Mouse (Mus musculus): Measurements from ENCODE around the gene Nfia. TPM values are rescaled to one million over a fixed set of nuclear protein-coding genes. Genes with fewer than 3 reads are reported as not detected.

The Nfia gene
- polyA plus RNA-seq, 1 experiment = 8.1 TPM

- peaks cover 3% of the 10 kb centered on the region for H3K4me1 ChIP-seq (ENCODE audit: control insufficient read depth, insufficient read depth, low read length)
- TF ChIP-seq CTCF (IDR thresholded peaks at IDR 0.05; ENCODE audit: low read depth, low read length) (no peak), POLR2A (IDR thresholded peaks at IDR 0.05; ENCODE audit: borderline replicate concordance, low read depth, low read length) (no peak)
- H3K27ac ChIP-seq (ENCODE audit: insufficient read depth, low read depth, low read length) = no peak overlapping the region
- H3K4me3 ChIP-seq (ENCODE audit: insufficient read depth, low read length) = no peak overlapping the region
These were observed 277.6 kb downstream of the Nfia start for GRCm38 (mm10) chr4:98050003-98050620.

DNA sequence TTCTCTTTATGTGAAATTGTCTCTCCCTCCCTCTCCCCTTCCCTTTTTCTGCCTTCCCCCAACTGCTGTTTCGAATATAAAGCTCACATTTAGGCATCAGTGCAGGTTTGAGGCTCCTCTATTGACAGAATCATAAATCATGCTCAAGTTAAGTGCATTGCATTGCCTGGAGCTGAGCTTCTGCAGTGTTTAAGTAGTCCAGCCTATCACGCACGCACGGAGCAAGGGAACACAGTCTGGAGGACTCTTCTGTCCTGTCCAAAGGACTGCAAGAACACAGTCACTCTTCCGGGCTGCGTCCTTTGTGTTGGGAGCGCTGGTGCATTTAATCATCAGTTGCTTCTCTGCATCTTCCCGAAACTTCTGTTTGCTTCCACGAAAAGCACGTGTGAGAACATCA is 278.2 kb downstream of the Nfia start:
- H3K4me3 ChIP-seq (ENCODE audit: insufficient read depth, low read length) = no peak overlapping the region
- no peak overlapping the region for H3K27ac ChIP-seq (ENCODE audit: insufficient read depth, low read depth, low read length)
- peaks cover 7% of the 10 kb centered on the region for H3K4me1 ChIP-seq (ENCODE audit: control insufficient read depth, insufficient read depth, low read length)
- TF ChIP-seq POLR2A (IDR thresholded peaks at IDR 0.05; ENCODE audit: borderline replicate concordance, low read depth, low read length) = no peak
- no peak for TF ChIP-seq CTCF (IDR thresholded peaks at IDR 0.05; ENCODE audit: low read depth, low read length)

DNA sequence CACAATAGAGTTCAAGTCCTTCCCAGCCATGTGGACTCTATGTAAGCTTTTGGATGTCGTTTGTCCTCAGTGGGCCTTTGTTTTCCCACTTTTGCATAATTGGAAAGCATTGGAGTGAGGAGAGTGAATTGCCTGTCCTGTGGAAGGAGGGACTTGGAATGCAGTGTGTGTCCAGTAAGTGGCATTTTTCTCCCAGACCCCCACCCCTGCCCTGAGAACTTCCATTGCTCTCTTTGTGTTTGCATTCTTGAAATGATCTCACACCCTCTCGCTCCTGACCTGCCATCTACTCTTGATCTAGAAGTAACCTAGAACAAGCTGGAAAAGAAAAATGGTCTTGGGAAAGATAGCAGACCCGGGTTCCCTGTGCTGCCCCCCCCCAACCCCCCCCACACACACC is 278.8 kb downstream of the Nfia start:
- TF ChIP-seq CTCF (IDR thresholded peaks at IDR 0.05; ENCODE audit: low read depth, low read length) (no peak), POLR2A (IDR thresholded peaks at IDR 0.05; ENCODE audit: borderline replicate concordance, low read depth, low read length) (no peak)
- H3K4me3 ChIP-seq (ENCODE audit: insufficient read depth, low read length) = no peak overlapping the region
- H3K4me1 ChIP-seq (ENCODE audit: control insufficient read depth, insufficient read depth, low read length) = peaks cover 12% of the 10 kb centered on the region
- H3K27ac ChIP-seq (ENCODE audit: insufficient read depth, low read depth, low read length) = no peak overlapping the region

- no peak overlapping the region for H3K27ac ChIP-seq (ENCODE audit: insufficient read depth, low read depth, low read length)
- peaks cover 21% of the 10 kb centered on the region for H3K4me1 ChIP-seq (ENCODE audit: control insufficient read depth, insufficient read depth, low read length)
- H3K4me3 ChIP-seq (ENCODE audit: insufficient read depth, low read length) = no peak overlapping the region
- TF ChIP-seq POLR2A (IDR thresholded peaks at IDR 0.05; ENCODE audit: borderline replicate concordance, low read depth, low read length) (no peak), CTCF (IDR thresholded peaks at IDR 0.05; ENCODE audit: low read depth, low read length) (no peak)
These were observed 282.5 kb downstream of the Nfia start for GRCm38 (mm10) chr4:98055036-98055435.

DNA sequence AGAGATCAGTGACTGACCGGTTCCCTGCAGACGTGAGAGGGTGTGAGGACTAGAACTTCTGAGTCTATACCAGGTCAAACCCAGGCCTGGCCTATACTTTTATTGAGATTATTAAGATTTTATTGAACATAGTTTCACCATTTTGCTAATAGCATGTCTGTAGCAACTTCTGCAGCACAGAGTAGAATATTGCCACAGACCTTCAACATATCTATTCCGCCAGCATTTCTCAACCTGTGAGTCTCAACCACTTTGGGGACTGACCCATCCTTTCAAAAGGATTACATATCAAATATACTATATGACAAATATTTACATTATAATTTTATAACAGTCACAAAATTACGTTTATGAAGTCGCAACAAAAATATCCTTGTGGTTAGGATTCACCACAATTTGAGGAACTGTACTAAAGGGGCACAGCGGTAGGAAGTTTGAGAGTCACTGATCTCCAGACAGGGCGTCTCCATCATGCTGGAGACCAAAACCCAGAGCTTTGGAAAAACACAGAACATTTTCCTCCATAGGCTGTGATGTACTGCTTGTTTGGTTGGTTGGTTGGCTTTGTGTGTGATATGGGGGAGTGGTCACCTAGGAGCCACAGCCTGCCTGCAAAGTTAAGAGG is 284.0 kb downstream of the Nfia start:
- Histone ChIP-seq H3K27ac (ENCODE audit: insufficient read depth, low read depth, low read length) (no peak overlapping the region), H3K4me3 (ENCODE audit: insufficient read depth, low read length) (no peak overlapping the region), H3K4me1 (ENCODE audit: control insufficient read depth, insufficient read depth, low read length) (peaks cover 21% of the 10 kb centered on the region)
- TF ChIP-seq POLR2A (IDR thresholded peaks at IDR 0.05; ENCODE audit: borderline replicate concordance, low read depth, low read length) = no peak
- no peak for TF ChIP-seq CTCF (IDR thresholded peaks at IDR 0.05; ENCODE audit: low read depth, low read length)

DNA sequence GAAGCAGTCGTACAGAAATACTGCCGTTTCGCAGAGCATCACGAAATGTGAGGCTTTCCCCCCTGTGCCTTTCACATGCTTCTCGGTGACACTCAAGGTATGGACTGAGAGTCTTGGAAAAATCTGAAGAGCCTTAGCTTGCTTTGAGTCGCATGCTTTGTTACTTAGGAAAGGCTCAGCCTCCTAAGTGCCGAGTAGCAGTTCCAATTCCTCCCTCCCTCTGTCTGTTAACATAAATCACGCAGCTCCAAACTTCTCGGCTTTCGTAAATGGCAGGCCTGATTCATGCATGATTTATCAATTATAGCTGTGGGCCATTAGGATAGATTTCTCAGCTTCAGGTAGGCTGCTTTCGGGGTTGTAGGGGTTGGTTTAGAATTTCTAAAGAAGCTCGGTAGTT is 284.7 kb downstream of the Nfia start:
- TF ChIP-seq POLR2A (IDR thresholded peaks at IDR 0.05; ENCODE audit: borderline replicate concordance, low read depth, low read length) = no peak
- no peak for TF ChIP-seq CTCF (IDR thresholded peaks at IDR 0.05; ENCODE audit: low read depth, low read length)
- Histone ChIP-seq H3K4me3 (ENCODE audit: insufficient read depth, low read length) (no peak overlapping the region), H3K27ac (ENCODE audit: insufficient read depth, low read depth, low read length) (no peak overlapping the region), H3K4me1 (ENCODE audit: control insufficient read depth, insufficient read depth, low read length) (peaks cover 21% of the 10 kb centered on the region)

- TF ChIP-seq POLR2A (IDR thresholded peaks at IDR 0.05; ENCODE audit: borderline replicate concordance, low read depth, low read length) = no peak
- no peak for TF ChIP-seq CTCF (IDR thresholded peaks at IDR 0.05; ENCODE audit: low read depth, low read length)
- Histone ChIP-seq H3K27ac (ENCODE audit: insufficient read depth, low read depth, low read length) (no peak overlapping the region), H3K4me1 (ENCODE audit: control insufficient read depth, insufficient read depth, low read length) (peaks cover 21% of the 10 kb centered on the region), H3K4me3 (ENCODE audit: insufficient read depth, low read length) (no peak overlapping the region)
These were observed 285.2 kb downstream of the Nfia start for GRCm38 (mm10) chr4:98057721-98058120.

DNA sequence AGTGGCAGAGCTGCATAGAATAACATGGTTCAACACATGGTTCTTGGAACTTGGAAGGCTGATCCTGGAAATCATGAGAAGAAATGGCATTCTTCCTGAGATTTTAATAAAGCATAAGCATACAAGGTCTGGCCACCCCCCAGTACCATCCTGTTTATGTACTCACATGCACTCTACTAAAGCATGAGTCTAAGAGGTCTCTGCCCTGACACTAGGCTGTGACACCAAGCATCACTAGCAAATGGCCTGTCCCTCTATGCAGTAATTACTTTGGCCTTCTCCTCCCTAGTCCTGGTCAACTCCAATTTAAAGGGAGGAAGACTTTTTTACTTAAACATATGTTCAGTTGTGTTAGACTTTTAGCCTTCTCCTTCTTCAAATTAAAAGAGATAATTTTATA is 285.6 kb downstream of the Nfia start:
- TF ChIP-seq CTCF (IDR thresholded peaks at IDR 0.05; ENCODE audit: low read depth, low read length) (no peak), POLR2A (IDR thresholded peaks at IDR 0.05; ENCODE audit: borderline replicate concordance, low read depth, low read length) (no peak)
- Histone ChIP-seq H3K4me3 (ENCODE audit: insufficient read depth, low read length) (no peak overlapping the region), H3K4me1 (ENCODE audit: control insufficient read depth, insufficient read depth, low read length) (peaks cover 21% of the 10 kb centered on the region), H3K27ac (ENCODE audit: insufficient read depth, low read depth, low read length) (no peak overlapping the region)

GRCm38 (mm10) chr4:98060601-98061000 is 288.1 kb downstream of the Nfia start:
- Histone ChIP-seq H3K4me1 (ENCODE audit: control insufficient read depth, insufficient read depth, low read length) (peaks cover 16% of the 10 kb centered on the region), H3K27ac (ENCODE audit: insufficient read depth, low read depth, low read length) (no peak overlapping the region), H3K4me3 (ENCODE audit: insufficient read depth, low read length) (no peak overlapping the region)
- TF ChIP-seq CTCF (IDR thresholded peaks at IDR 0.05; ENCODE audit: low read depth, low read length) (no peak), POLR2A (IDR thresholded peaks at IDR 0.05; ENCODE audit: borderline replicate concordance, low read depth, low read length) (no peak)

GRCm38 (mm10) chr4:98061086-98061485 is 288.6 kb downstream of the Nfia start:
- Histone ChIP-seq H3K4me3 (ENCODE audit: insufficient read depth, low read length) (no peak overlapping the region), H3K27ac (ENCODE audit: insufficient read depth, low read depth, low read length) (no peak overlapping the region), H3K4me1 (ENCODE audit: control insufficient read depth, insufficient read depth, low read length) (peaks cover 11% of the 10 kb centered on the region)
- no peak for TF ChIP-seq POLR2A (IDR thresholded peaks at IDR 0.05; ENCODE audit: borderline replicate concordance, low read depth, low read length)
- no peak for TF ChIP-seq CTCF (IDR thresholded peaks at IDR 0.05; ENCODE audit: low read depth, low read length)

Measured in bone marrow macrophage, adult 2 months (primary cell).